Mouse (Mus musculus): ENCODE measurements around the gene Sec14l3.

DNA sequence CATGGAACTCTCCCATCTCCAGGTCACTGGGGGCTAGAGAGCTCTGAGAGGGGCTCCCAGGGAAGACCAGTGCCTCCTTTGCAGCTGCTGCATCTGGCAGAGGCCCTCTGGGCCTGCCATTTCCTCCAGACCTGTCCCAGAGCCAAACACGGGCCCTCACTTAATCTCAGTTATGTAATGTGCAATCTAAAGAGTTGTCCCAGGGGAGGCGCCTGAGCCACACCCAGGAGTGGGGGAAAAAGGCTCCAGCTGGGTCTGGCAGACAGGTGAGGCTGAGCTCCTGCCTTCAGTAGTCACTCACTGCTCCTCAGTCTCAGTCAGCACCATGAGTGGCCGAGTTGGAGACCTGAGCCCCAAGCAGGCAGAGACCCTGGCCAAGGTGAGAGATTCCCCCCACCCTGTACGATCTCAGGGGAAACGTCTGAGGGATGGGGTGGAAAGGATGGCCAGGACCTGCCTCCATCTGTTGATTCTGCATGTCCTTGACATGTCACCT lies at the start of gene Sec14l3:
- TF ChIP-seq CTCF (IDR thresholded peaks at IDR 0.05; ENCODE audit: extremely low read depth, insufficient read depth, insufficient read length, insufficient replicate concordance) (no peak), POLR2A (IDR thresholded peaks at IDR 0.05; ENCODE audit: low read depth, low read length) (no peak)

Data from spleen, adult 2 months (tissue).